Mouse (Mus musculus) limb, embryonic 11.5 days (tissue): ENCODE data around the gene Nkiras2. TPM values are rescaled to one million over a fixed set of nuclear protein-coding genes. Genes with fewer than 3 reads are reported as not detected.

Experiments used
- polyA plus RNA-seq: library from polyadenylated mRNA; unstranded; fragments of >200 nt; fragmentation: Nextera tagmentation; extraction: Ambion mirVana; gene quantifications from 2 replicates; pipeline ENCODE4 v1.2.1, GENCODE M21; 2014

Gene Nkiras2
- polyA plus RNA-seq, 1 experiment from 2014 or later = 90.2 TPM

Other genes with a start within 250 kb of the Nkiras2 start
- 29.8 and 32.3 TPM in 2 replicates for gene Jup, start 221.5 kb upstream of the Nkiras2 start, polyA plus RNA-seq
- 36.7 and 40.2 TPM in 2 replicates for gene P3h4, start 204.4 kb upstream of the Nkiras2 start, polyA plus RNA-seq
- 81.3 and 85.4 TPM in 2 replicates for gene Fkbp10, start 203.5 kb upstream of the Nkiras2 start, polyA plus RNA-seq
- gene Nt5c3b, start 177.4 kb upstream of the Nkiras2 start, polyA plus RNA-seq = 157 and 160 TPM in 2 replicates
- gene Klhl10, start 177.3 kb upstream of the Nkiras2 start, polyA plus RNA-seq = 0.93 and 1.0 TPM in 2 replicates
- gene Klhl11, start 146.5 kb upstream of the Nkiras2 start, polyA plus RNA-seq = 13.8 and 15.7 TPM in 2 replicates
- 182 and 195 TPM in 2 replicates for gene Acly, start 91.2 kb upstream of the Nkiras2 start, polyA plus RNA-seq
- gene Ttc25, start 73.6 kb upstream of the Nkiras2 start, polyA plus RNA-seq = 0.62 and 1.1 TPM in 2 replicates
- gene Cnp, start 44.3 kb upstream of the Nkiras2 start, polyA plus RNA-seq = 21.9 and 23.8 TPM in 2 replicates
- 69.9 and 98.4 TPM in 2 replicates for gene Dnajc7, start 924 bp downstream of the Nkiras2 start, polyA plus RNA-seq
- 0.19 and 0.57 TPM in 2 replicates for gene Zfp385c, start 73.2 kb downstream of the Nkiras2 start, polyA plus RNA-seq
- 2.0 and 2.8 TPM in 2 replicates for gene Dhx58, start 85.0 kb downstream of the Nkiras2 start, polyA plus RNA-seq
- gene Kat2a, start 93.2 kb downstream of the Nkiras2 start, polyA plus RNA-seq = 60.1 and 68.9 TPM in 2 replicates
- gene Hspb9, start 94.6 kb downstream of the Nkiras2 start, polyA plus RNA-seq = 0.24 and 0.41 TPM in 2 replicates
- 45.8 and 68.7 TPM in 2 replicates for gene Rab5c, start 119.0 kb downstream of the Nkiras2 start, polyA plus RNA-seq
- gene Kcnh4, start 140.7 kb downstream of the Nkiras2 start, polyA plus RNA-seq = not detected in 2 replicates
- gene Hcrt, start 143.7 kb downstream of the Nkiras2 start, polyA plus RNA-seq = not detected in 2 replicates
- 2.6 and 2.8 TPM in 2 replicates for gene Ghdc, start 151.7 kb downstream of the Nkiras2 start, polyA plus RNA-seq
- gene Stat5b, start 231.5 kb downstream of the Nkiras2 start, polyA plus RNA-seq = 16.9 and 19.7 TPM in 2 replicates
- 1.9 and 2.0 TPM in 2 replicates for gene Stat5a, start 240.1 kb downstream of the Nkiras2 start, polyA plus RNA-seq